In genomic region chr5:33675964-33676363, GRCm38 (mm10) we compare ENCODE assay signal across 8 mouse cellular contexts. TPM values are rescaled to one million over a fixed set of nuclear protein-coding genes. Genes with fewer than 3 reads are reported as not detected.
DNase-seq lines count a peak whose midpoint lies in the region; ATAC-seq and TF ChIP-seq lines count a peak whose summit lies in the region.

No protein-coding gene starts in this region.

- WGBS in heart, adult 2 months, result 0% methylated on average over 1 of the region's 1 CpGs
- WGBS in heart, embryonic 11.5 days (ENCODE audit: insufficient replicate concordance), result 3% methylated on average over 1 of the region's 1 CpGs
- WGBS in embryonic facial prominence, embryonic 11.5 days, result 6% methylated on average over 1 of the region's 1 CpGs

- intact Hi-C loops in heart, adult 2 months (cut with DNase I), result no loop called here

- H3K4me2 ChIP-seq in heart, embryonic 11.5 days, result no peak overlapping the region
- no peak overlapping the region for H3K4me2 ChIP-seq in embryonic facial prominence, embryonic 11.5 days (ENCODE audit: low read depth, low read length)

- H3K27ac ChIP-seq in heart, adult 2 months, result no peak overlapping the region
- no peak overlapping the region for H3K27ac ChIP-seq in heart, embryonic 11.5 days (ENCODE audit: low read depth, low read length)
- H3K27ac ChIP-seq in embryonic facial prominence, embryonic 11.5 days (replicated peaks; ENCODE audit: low read depth, low read length), result no peak overlapping the region

- peak; percentile 36 to 61 for DNase-seq in heart, adult 2 months
- DNase-seq in 3T3-L1 (ENCODE audit: low read depth, low spot score) (peak; percentile 73), NIH3T3 (ENCODE audit: low read depth) (peak; percentile 69)
- DNase-seq in embryonic facial prominence, embryonic 11.5 days (ENCODE audit: low spot score), result peak; percentile 74
- peak; percentile 70 to 87 for DNase-seq in kidney, postnatal 36 days
- no peak for DNase-seq in ovary, postnatal 14 days (ENCODE audit: low spot score)

- no peak for TF ChIP-seq EP300 in heart, adult 2 months (IDR thresholded peaks at IDR 0.05; ENCODE audit: insufficient read depth, low read depth, low read length)

- no peak for ATAC-seq in heart, embryonic 11.5 days (replicated peaks; ENCODE audit: insufficient number of reproducible peaks, low FRiP score, low TSS enrichment)
- ATAC-seq in embryonic facial prominence, embryonic 11.5 days (replicated peaks; ENCODE audit: insufficient number of reproducible peaks, low FRiP score, low TSS enrichment, low read depth), result no peak
- peak; percentile 56; the same call in 1 of the 2 replicates for ATAC-seq in megakaryocyte-erythroid progenitor cell, adult 5-6 weeks (replicated peaks; ENCODE audit: low FRiP score, low TSS enrichment, poor library complexity, severe bottlenecking)

- no peak overlapping the region for H3K4me3 ChIP-seq in heart, adult 2 months
- H3K4me3 ChIP-seq in heart, embryonic 11.5 days (ENCODE audit: low read depth, low read length), result no peak overlapping the region
- H3K4me3 ChIP-seq in embryonic facial prominence, embryonic 11.5 days (ENCODE audit: low read depth, low read length), result no peak overlapping the region

- no peak for TF ChIP-seq POLR2A in heart, adult 2 months (IDR thresholded peaks at IDR 0.05; ENCODE audit: insufficient read depth, low read depth, low read length)

- no peaks in the 10 kb centered on the region for H3K79me2 ChIP-seq in heart, adult 2 months (replicated peaks; ENCODE audit: control insufficient read depth, insufficient read depth, low read length)

- TF ChIP-seq CTCF in heart, adult 2 months (IDR thresholded peaks at IDR 0.05), result peak; percentile 76

- no peaks in the 10 kb centered on the region for H3K4me1 ChIP-seq in heart, adult 2 months (ENCODE audit: control insufficient read depth, insufficient read depth, low read length)
- 0 out of 2 replicates have a peak, but pooled peaks cover 5% of the 10 kb centered on the region for H3K4me1 ChIP-seq in heart, embryonic 11.5 days (ENCODE audit: control insufficient read depth, insufficient read depth, low read length)
- H3K4me1 ChIP-seq in embryonic facial prominence, embryonic 11.5 days (ENCODE audit: control insufficient read depth, insufficient read depth, low read length), result no peaks in the 10 kb centered on the region

- no peaks in the 10 kb centered on the region for H3K27me3 ChIP-seq in heart, adult 2 months (ENCODE audit: control insufficient read depth, insufficient read depth, low read length)
- H3K27me3 ChIP-seq in heart, embryonic 11.5 days (ENCODE audit: control insufficient read depth, insufficient read depth, low read length), result no peaks in the 10 kb centered on the region
- H3K27me3 ChIP-seq in embryonic facial prominence, embryonic 11.5 days (ENCODE audit: control insufficient read depth, insufficient read depth, low read length), result no peaks in the 10 kb centered on the region

- no peaks in the 10 kb centered on the region for H3K36me3 ChIP-seq in heart, adult 2 months (ENCODE audit: control insufficient read depth, insufficient read depth, low read length)
- H3K36me3 ChIP-seq in heart, embryonic 11.5 days (ENCODE audit: control insufficient read depth, insufficient read depth, low read length), result peaks cover 5% of the 10 kb centered on the region
- no peaks in the 10 kb centered on the region for H3K36me3 ChIP-seq in embryonic facial prominence, embryonic 11.5 days (replicated peaks; ENCODE audit: control insufficient read depth, insufficient read depth, low read depth, low read length)

- no peak overlapping the region for H3K9ac ChIP-seq in heart, adult 2 months (ENCODE audit: low read depth, low read length)
- no peak overlapping the region for H3K9ac ChIP-seq in heart, embryonic 11.5 days (ENCODE audit: low read depth, low read length)
- H3K9ac ChIP-seq in embryonic facial prominence, embryonic 11.5 days (replicated peaks; ENCODE audit: low read length), result no peak overlapping the region

- H3K9me3 ChIP-seq in heart, embryonic 11.5 days (replicated peaks; ENCODE audit: control insufficient read depth, low read length), result no peaks in the 10 kb centered on the region
- H3K9me3 ChIP-seq in embryonic facial prominence, embryonic 11.5 days (replicated peaks; ENCODE audit: control insufficient read depth, low read length), result no peaks in the 10 kb centered on the region

RNA-seq across cellular contexts. Expression of gene Tmem129, which starts 17.7 kb away (rescaled TPM):
- total RNA-seq in heart, adult 2 months (2021), result 10 to 100 TPM; 19.3 to 21.8 TPM
- polyA plus RNA-seq in heart, adult 2 months (2012; rRNA removed), result 40.1 and 49.0 TPM in 2 replicates
- 41.5 and 42.3 TPM in 2 replicates for polyA plus RNA-seq in heart, embryonic 11.5 days (2014; fragmentation: Nextera tagmentation; extraction: Ambion mirVana)
- 38.6 and 39.9 TPM in 2 replicates for polyA plus RNA-seq in embryonic facial prominence, embryonic 11.5 days (2014; fragmentation: Nextera tagmentation; extraction: Ambion mirVana)
- total RNA-seq in megakaryocyte-erythroid progenitor cell, adult 5-6 weeks (2014; fragmentation: Nextera tagmentation), result 20.5 and 30.5 TPM in 2 replicates
- total RNA-seq in megakaryocyte-erythroid progenitor cell, adult 5-6 weeks (2017), result 12.3 and 34.4 TPM in 2 replicates

RNA-seq across cellular contexts. Expression of gene Tacc3, which starts 18.0 kb away (rescaled TPM):
- total RNA-seq in heart, adult 2 months (2021), result 1 to 10 TPM; 1.4 to 3.1 TPM
- polyA plus RNA-seq in heart, adult 2 months (2012; rRNA removed), result 1.8 and 2.6 TPM in 2 replicates
- polyA plus RNA-seq in heart, embryonic 11.5 days (2014; fragmentation: Nextera tagmentation; extraction: Ambion mirVana), result 171 and 186 TPM in 2 replicates
- 318 and 328 TPM in 2 replicates for polyA plus RNA-seq in embryonic facial prominence, embryonic 11.5 days (2014; fragmentation: Nextera tagmentation; extraction: Ambion mirVana)
- 121 and 124 TPM in 2 replicates for total RNA-seq in megakaryocyte-erythroid progenitor cell, adult 5-6 weeks (2014; fragmentation: Nextera tagmentation)
- 124 and 155 TPM in 2 replicates for total RNA-seq in megakaryocyte-erythroid progenitor cell, adult 5-6 weeks (2017)

RNA-seq across cellular contexts. Expression of gene Slbp, which starts 23.6 kb away (rescaled TPM):
- 10 to 100 TPM; 10.6 to 12.7 TPM for total RNA-seq in heart, adult 2 months (2021)
- 7.7 and 13.8 TPM in 2 replicates for polyA plus RNA-seq in heart, adult 2 months (2012; rRNA removed)
- 162 and 166 TPM in 2 replicates for polyA plus RNA-seq in heart, embryonic 11.5 days (2014; fragmentation: Nextera tagmentation; extraction: Ambion mirVana)
- polyA plus RNA-seq in embryonic facial prominence, embryonic 11.5 days (2014; fragmentation: Nextera tagmentation; extraction: Ambion mirVana), result 323 and 360 TPM in 2 replicates
- total RNA-seq in megakaryocyte-erythroid progenitor cell, adult 5-6 weeks (2014; fragmentation: Nextera tagmentation), result 229 and 276 TPM in 2 replicates
- total RNA-seq in megakaryocyte-erythroid progenitor cell, adult 5-6 weeks (2017), result 348 and 369 TPM in 2 replicates

RNA-seq across cellular contexts. Expression of gene Fgfr3, which starts 45.5 kb away (rescaled TPM):
- 10 to 100 TPM in 1 of 2 experiments, 1 to 10 TPM in 1; 8.6 to 10.1 TPM for total RNA-seq in heart, adult 2 months (2021)
- 15.1 and 15.4 TPM in 2 replicates for polyA plus RNA-seq in heart, adult 2 months (2012; rRNA removed)
- 4.4 and 4.9 TPM in 2 replicates for polyA plus RNA-seq in heart, embryonic 11.5 days (2014; fragmentation: Nextera tagmentation; extraction: Ambion mirVana)
- 7.6 and 9.5 TPM in 2 replicates for polyA plus RNA-seq in embryonic facial prominence, embryonic 11.5 days (2014; fragmentation: Nextera tagmentation; extraction: Ambion mirVana)
- not detected in 2 replicates for total RNA-seq in megakaryocyte-erythroid progenitor cell, adult 5-6 weeks (2014; fragmentation: Nextera tagmentation)
- not detected in 2 replicates for total RNA-seq in megakaryocyte-erythroid progenitor cell, adult 5-6 weeks (2017)

RNA-seq across cellular contexts. Expression of gene Gm9903, which starts 46.2 kb away (rescaled TPM):
- 1 to 10 TPM; 1.0 to 1.1 TPM for total RNA-seq in heart, adult 2 months (2021)
- 2.1 and 2.5 TPM in 2 replicates for polyA plus RNA-seq in heart, adult 2 months (2012; rRNA removed)
- polyA plus RNA-seq in heart, embryonic 11.5 days (2014; fragmentation: Nextera tagmentation; extraction: Ambion mirVana), result 1.5 and 2.0 TPM in 2 replicates
- 0.74 and 0.97 TPM in 2 replicates for polyA plus RNA-seq in embryonic facial prominence, embryonic 11.5 days (2014; fragmentation: Nextera tagmentation; extraction: Ambion mirVana)
- not detected in 2 replicates for total RNA-seq in megakaryocyte-erythroid progenitor cell, adult 5-6 weeks (2014; fragmentation: Nextera tagmentation)
- total RNA-seq in megakaryocyte-erythroid progenitor cell, adult 5-6 weeks (2017), result 0.69 TPM in 1 of 2 replicates, not detected in the other

Comparison
In these comparisons a context has a peak if more than half of its experiments do, and no peak if none do; other contexts are left out.
1. RNA of gene Tacc3, which starts 18.0 kb away (polyA plus RNA-seq): 318 to 328 TPM in embryonic facial prominence, embryonic 11.5 days and 171 to 186 TPM in heart, embryonic 11.5 days; 1.8 to 2.6 TPM in heart, adult 2 months; every median in the first group is over 10 times any median in the second.
2. RNA of gene Slbp, which starts 23.6 kb away (polyA plus RNA-seq): 323 to 360 TPM in embryonic facial prominence, embryonic 11.5 days and 162 to 166 TPM in heart, embryonic 11.5 days; 7.7 to 13.8 TPM in heart, adult 2 months; every median in the first group is over 10 times any median in the second.